9 mouse cellular contexts compared by ENCODE assay signal in the genomic region with DNA sequence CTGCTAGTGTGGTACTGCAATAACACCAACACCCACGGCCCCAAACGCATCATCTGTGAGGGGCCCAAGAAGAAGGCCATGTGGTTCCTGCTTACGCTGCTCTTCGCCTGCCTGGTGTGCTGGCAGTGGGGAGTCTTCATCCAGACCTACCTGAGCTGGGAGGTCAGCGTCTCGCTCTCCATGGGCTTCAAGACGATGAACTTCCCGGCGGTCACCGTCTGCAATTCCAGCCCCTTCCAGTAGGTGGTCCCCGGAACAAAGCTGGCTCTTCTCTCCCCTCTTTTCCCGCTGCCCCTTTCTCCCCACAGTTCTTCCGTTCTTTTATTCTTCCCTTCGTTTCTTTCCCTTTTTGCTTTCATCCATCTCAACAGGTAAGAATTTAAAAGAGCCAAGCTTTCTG. TPM values are rescaled to one million over a fixed set of nuclear protein-coding genes. Genes with fewer than 3 reads are reported as not detected.
DNase-seq lines count a peak whose midpoint lies in the region; ATAC-seq lines count a peak whose summit lies in the region.
"Had no signal": no experiment of that assay in that cellular context is flagged by ENCODE, and none has a peak within 500 bp of the region (broad histone marks: within the 10 kb centered on the region; RNA-seq: fewer than 3 reads in every experiment).

No protein-coding gene starts in this region.

- DNase-seq in ovary, postnatal 36 days (ENCODE audit: low spot score), result peak; percentile 28
- DNase-seq in ovary, adult 18-20 months (ENCODE audit: low spot score), result no peak
- DNase-seq in c-Kit-positive CD71-positive TER-119-positive erythroid progenitor cells, embryonic 14.5 days (ENCODE audit: low spot score), result peak; percentile 16
- peak; percentile 61 for DNase-seq in retina, embryonic 14.5 days (ENCODE audit: low spot score)
- DNase-seq in T-cell, adult 2 months (ENCODE audit: low spot score), result no peak

- H3K4me2 ChIP-seq in hindbrain, embryonic 16.5 days (ENCODE audit: low read length), result peak overlapping the region; percentile 41
- peak overlapping the region; percentile 13; the same call in 1 of the 2 replicates for H3K4me2 ChIP-seq in lung, embryonic 15.5 days

- H3K27ac ChIP-seq in hindbrain, embryonic 16.5 days (ENCODE audit: low read depth, low read length), result no peak overlapping the region
- H3K27ac ChIP-seq in lung, embryonic 15.5 days, result no peak overlapping the region

- H3K36me3 ChIP-seq in hindbrain, embryonic 16.5 days (ENCODE audit: control insufficient read depth, insufficient read depth, low read length), result no peaks in the 10 kb centered on the region
- H3K36me3 ChIP-seq in lung, embryonic 15.5 days, result no peaks in the 10 kb centered on the region

- H3K4me3 ChIP-seq in hindbrain, embryonic 16.5 days (ENCODE audit: low read length), result no peak overlapping the region
- H3K4me3 ChIP-seq in lung, embryonic 15.5 days, result no peak overlapping the region
- H3K4me3 ChIP-seq: erythroblast, embryonic 14.5 days had no signal

- peak; percentile 54; the same call in 1 of the 2 replicates for ATAC-seq in erythroid progenitor cell, adult 5-6 weeks (replicated peaks; ENCODE audit: low FRiP score, poor library complexity, severe bottlenecking)
- ATAC-seq in hindbrain, embryonic 16.5 days, result no peak
- no peak for ATAC-seq in lung, embryonic 15.5 days (ENCODE audit: borderline replicate concordance, extremely low read depth, low FRiP score, low TSS enrichment)

- H3K9me3 ChIP-seq in hindbrain, embryonic 16.5 days (ENCODE audit: control insufficient read depth, low read length), result no peaks in the 10 kb centered on the region
- no peaks in the 10 kb centered on the region for H3K9me3 ChIP-seq in lung, embryonic 15.5 days

- WGBS in hindbrain, embryonic 16.5 days, result 7% methylated on average over 14 of the region's 14 CpGs
- WGBS in lung, embryonic 15.5 days, result 5% methylated on average over 14 of the region's 14 CpGs

- H3K27me3 ChIP-seq in hindbrain, embryonic 16.5 days (replicated peaks; ENCODE audit: control insufficient read depth, insufficient read depth, low read length), result no peaks in the 10 kb centered on the region; the same call in 1 of the 2 replicates
- no peaks in the 10 kb centered on the region for H3K27me3 ChIP-seq in lung, embryonic 15.5 days

- H3K9ac ChIP-seq in hindbrain, embryonic 16.5 days (ENCODE audit: low read depth, low read length), result no peak overlapping the region
- H3K9ac ChIP-seq in lung, embryonic 15.5 days, result no peak overlapping the region

- H3K4me1 ChIP-seq in hindbrain, embryonic 16.5 days (ENCODE audit: control insufficient read depth, insufficient read depth, low read depth, low read length), result no peaks in the 10 kb centered on the region
- H3K4me1 ChIP-seq in lung, embryonic 15.5 days, result 0 out of 2 replicates have a peak, but pooled peaks cover 3% of the 10 kb centered on the region

RNA-seq across cellular contexts. Expression of a gene that starts 34.5 kb away (rescaled TPM):
- not detected in 2 replicates for total RNA-seq in erythroid progenitor cell, adult 5-6 weeks (2015; ENCODE audit: low replicate concordance)
- total RNA-seq in erythroid progenitor cell, adult 5-6 weeks (2017; ENCODE audit: low replicate concordance), result not detected in 2 replicates
- polyA plus RNA-seq in hindbrain, embryonic 16.5 days (2015; fragmentation: Nextera tagmentation; extraction: Ambion mirVana), result 0.20 and 0.29 TPM in 2 replicates
- 6.8 and 8.0 TPM in 2 replicates for polyA plus RNA-seq in lung, embryonic 15.5 days (2015; fragmentation: Nextera tagmentation; extraction: Ambion mirVana)
- polyA plus RNA-seq: erythroblast, embryonic 14.5 days had no signal

Comparison
In these comparisons a context has a peak if more than half of its experiments do, and no peak if none do; other contexts are left out.
1. DNase-seq: peak in ovary, postnatal 36 days (single experiment), c-Kit-positive CD71-positive TER-119-positive erythroid progenitor cells, embryonic 14.5 days (single experiment) and retina, embryonic 14.5 days (single experiment); none in ovary, adult 18-20 months (single experiment) and T-cell, adult 2 months (single experiment).